Mouse (Mus musculus) ES-Bruce4 (cell line): ENCODE results near the gene Mllt1. TPM values are rescaled to one million over a fixed set of nuclear protein-coding genes. Genes with fewer than 3 reads are reported as not detected.

Experiments used
- H3K27ac ChIP-seq: 2 replicates; pipeline ENCODE4 v1.5.1; 2012; ENCODE audit warnings: low read length, inconsistent platforms; ENCODE audit not compliant: insufficient read depth
- H3K27me3 ChIP-seq: 2 replicates; pipeline ENCODE4 v1.6.1; 2012; ENCODE audit warnings: mild to moderate bottlenecking, low read length, inconsistent platforms; ENCODE audit not compliant: control insufficient read depth, poor library complexity, insufficient read depth, severe bottlenecking
- H3K36me3 ChIP-seq: 2 replicates; pipeline ENCODE4 v1.6.1; 2012; ENCODE audit warnings: inconsistent platforms, mild to moderate bottlenecking, low read length, moderate library complexity; ENCODE audit not compliant: control insufficient read depth, poor library complexity, insufficient read depth, severe bottlenecking
- H3K4me1 ChIP-seq: one replicate; pipeline ENCODE4 v1.8.1; 2011; ENCODE audit warnings: low read length; ENCODE audit not compliant: control insufficient read depth, insufficient read depth
- H3K4me3 ChIP-seq: 2 replicates; pipeline ENCODE4 v1.5.1; 2011; ENCODE audit warnings: low read depth, mild to moderate bottlenecking, low read length
- H3K9ac ChIP-seq: 2 replicates; pipeline ENCODE4 v1.6.1; 2012; ENCODE audit warnings: low read depth, mild to moderate bottlenecking, inconsistent platforms; ENCODE audit not compliant: poor library complexity, severe bottlenecking
- H3K9me3 ChIP-seq: replicated peaks from 2 replicates; pipeline ENCODE4 v1.6.1; 2012; ENCODE audit warnings: mild to moderate bottlenecking, low read length, inconsistent platforms; ENCODE audit not compliant: control insufficient read depth, poor library complexity, insufficient read depth, severe bottlenecking
- CTCF ChIP-seq: IDR thresholded peaks from one replicate; pipeline ENCODE4 v1.8.1; 2011; ENCODE audit warnings: low read depth, low read length
- EP300 ChIP-seq: IDR thresholded peaks from 2 replicates; pipeline ENCODE4 v1.6.1; 2011; ENCODE audit warnings: low read depth, low read length; ENCODE audit not compliant: insufficient read depth
- POLR2A ChIP-seq: IDR thresholded peaks from one replicate; pipeline ENCODE4 v1.8.1; 2011; ENCODE audit warnings: low read length; ENCODE audit not compliant: insufficient read depth
- polyA plus RNA-seq: library from polyadenylated mRNA; stranded (reverse); fragments of >200 nt; gene quantifications from 2 replicates; pipeline ENCODE4 v1.2.4, GENCODE M21; 2011; ENCODE audit warnings: low read depth; ENCODE audit not compliant: missing spikeins, insufficient read depth, insufficient read length

The Mllt1 gene
- polyA plus RNA-seq, 1 experiment, result 20.7 TPM

DNA sequence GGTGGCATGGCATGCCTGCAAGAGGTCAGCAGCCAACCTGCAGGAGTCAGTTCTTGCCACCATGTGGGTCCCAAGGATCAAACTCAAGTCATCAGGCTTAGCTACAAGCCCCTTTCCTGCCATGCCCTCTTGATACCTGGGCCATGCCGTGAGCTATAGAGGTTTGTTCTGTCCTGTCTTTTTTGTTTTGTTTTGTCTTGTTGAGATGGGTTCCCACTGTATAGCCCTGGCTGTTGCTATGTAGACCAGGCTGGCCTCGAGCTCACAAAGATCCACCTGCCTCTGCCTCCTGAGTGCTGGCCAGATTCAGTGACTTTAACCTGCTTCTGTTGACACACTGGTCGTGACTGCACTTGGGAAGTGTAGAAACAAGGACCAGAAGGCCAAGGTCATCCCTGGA, 40.2 kb upstream of the Mllt1 start:
- no peak for TF ChIP-seq CTCF
- no peak for TF ChIP-seq EP300
- TF ChIP-seq POLR2A, result no peak
- H3K9me3 ChIP-seq, result no peaks in the 10 kb centered on the region
- no peak overlapping the region for H3K27ac ChIP-seq

DNA sequence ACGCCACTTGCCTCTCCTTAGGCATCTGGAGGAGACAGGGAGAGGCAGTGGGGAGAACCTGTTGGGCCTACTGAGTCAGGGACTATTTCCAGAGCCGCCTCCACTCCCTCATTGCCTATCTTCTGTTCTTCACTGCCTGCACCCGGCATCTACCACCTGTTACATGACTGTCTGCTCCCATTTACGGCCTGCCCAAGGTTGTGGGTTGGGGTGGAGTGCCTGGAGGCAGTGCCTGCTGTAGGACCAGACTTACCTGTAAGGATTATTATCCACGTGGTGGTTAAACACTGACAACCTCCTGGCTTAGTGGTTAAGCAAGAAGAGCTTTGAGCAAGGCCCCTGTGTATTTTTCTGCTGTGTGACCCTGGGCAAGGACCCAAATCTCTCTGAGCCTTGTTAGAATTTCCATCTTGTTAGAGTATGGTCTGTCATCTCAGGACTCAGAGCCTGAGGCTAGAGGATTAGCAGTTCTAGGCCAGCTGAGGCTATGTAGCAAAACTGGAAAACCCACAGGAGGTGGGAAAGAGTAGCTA, 39.6 kb upstream of the Mllt1 start:
- Histone ChIP-seq H3K9ac (no peak overlapping the region), H3K36me3 (no peaks in the 10 kb centered on the region), H3K9me3 (no peaks in the 10 kb centered on the region), H3K4me1 (peaks cover 3% of the 10 kb centered on the region), H3K27ac (no peak overlapping the region; the same call in 1 of the 2 replicates), H3K27me3 (no peaks in the 10 kb centered on the region), H3K4me3 (no peak overlapping the region)
- no peak for TF ChIP-seq EP300
- TF ChIP-seq CTCF, result no peak
- no peak for TF ChIP-seq POLR2A

More for the DNA sequence above, 40.2 kb upstream of the Mllt1 start:
- no peak overlapping the region for H3K9ac ChIP-seq
- H3K4me1 ChIP-seq, result peaks cover 3% of the 10 kb centered on the region
- no peaks in the 10 kb centered on the region for H3K27me3 ChIP-seq
- H3K36me3 ChIP-seq, result no peaks in the 10 kb centered on the region
- H3K4me3 ChIP-seq, result no peak overlapping the region

DNA sequence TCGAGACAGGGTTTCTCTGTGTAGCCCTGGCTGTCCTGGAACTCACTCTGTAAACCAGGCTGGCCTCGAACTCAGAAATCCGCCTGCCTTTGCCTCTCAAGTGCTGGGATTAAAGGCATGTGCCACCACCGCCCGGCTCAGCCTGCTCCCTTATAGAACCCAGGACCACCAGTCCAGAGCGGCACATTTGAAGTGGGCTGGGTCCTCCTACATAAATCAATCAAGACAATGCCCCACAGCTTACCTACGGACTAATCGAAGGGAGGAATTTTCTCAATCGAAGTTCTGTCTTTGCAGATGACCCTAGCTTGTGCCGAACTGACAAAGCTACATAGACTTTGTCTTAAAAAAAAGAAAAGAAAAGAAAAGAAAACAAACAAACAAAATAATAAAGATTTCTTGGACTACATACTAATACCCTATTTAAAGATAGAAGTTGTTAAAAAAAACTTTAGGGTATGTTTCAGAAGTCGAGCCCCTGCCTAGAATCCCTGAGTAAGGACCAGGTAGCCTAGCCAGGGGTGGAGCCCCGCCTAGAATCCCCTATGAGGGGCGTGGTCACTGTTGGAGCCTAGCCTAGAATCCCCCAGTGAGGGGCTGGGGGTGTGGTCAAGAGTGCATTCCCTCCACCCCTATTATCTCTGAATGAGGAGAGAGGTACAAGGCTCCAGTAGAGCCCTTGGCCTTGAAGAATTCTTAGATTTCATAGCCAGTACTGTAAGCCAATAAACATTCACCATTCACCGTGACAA, 38.9 kb upstream of the Mllt1 start:
- no peak overlapping the region for H3K4me3 ChIP-seq
- H3K9me3 ChIP-seq, result no peaks in the 10 kb centered on the region
- no peaks in the 10 kb centered on the region for H3K27me3 ChIP-seq
- no peak overlapping the region; the same call in 1 of the 2 replicates for H3K27ac ChIP-seq
- H3K36me3 ChIP-seq, result no peaks in the 10 kb centered on the region
- no peak overlapping the region for H3K9ac ChIP-seq
- H3K4me1 ChIP-seq, result peaks cover 3% of the 10 kb centered on the region
- TF ChIP-seq EP300 (no peak), POLR2A (no peak), CTCF (no peak)

DNA sequence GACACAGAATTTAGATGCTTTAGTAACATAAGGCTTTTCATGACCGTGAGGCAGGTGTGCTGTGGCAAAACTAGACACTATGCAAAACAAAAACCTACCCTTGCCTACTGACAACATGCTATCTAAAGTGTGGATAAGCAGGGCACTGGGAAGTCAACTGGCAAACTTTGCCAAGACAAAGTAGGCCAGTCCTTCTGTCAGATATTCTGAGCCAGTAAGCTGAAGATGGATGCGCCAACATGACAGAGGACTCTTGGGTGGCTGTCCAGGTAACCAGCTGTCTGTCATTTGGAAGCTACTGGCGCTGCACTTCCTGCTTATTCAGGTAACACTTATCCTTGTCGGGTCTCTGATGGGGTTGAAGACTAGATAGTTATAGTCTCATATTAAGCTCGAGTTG, 34.9 kb upstream of the Mllt1 start:
- H3K27me3 ChIP-seq, result no peaks in the 10 kb centered on the region

DNA sequence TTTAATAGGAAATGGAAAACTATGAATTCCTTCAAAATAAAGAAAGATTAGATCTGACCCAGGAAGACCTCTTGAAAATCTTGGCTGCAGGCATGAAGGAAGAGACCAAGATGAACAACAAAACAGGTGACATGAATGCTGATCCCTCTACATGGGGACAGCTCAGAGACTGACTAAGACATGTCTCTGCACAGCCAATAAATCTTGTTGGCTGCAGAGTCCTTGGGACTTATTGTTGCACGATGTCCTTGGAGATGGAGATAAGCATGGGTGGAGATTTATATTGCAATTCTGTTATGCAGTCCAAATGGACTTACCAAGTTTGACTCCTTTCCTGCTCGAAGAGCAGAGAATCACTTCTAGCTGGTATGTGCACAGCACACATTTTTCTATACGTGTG, 34.1 kb upstream of the Mllt1 start:
- Histone ChIP-seq H3K4me3 (no peak overlapping the region), H3K9me3 (no peaks in the 10 kb centered on the region), H3K27ac (no peak overlapping the region), H3K27me3 (no peaks in the 10 kb centered on the region), H3K4me1 (no peaks in the 10 kb centered on the region), H3K9ac (no peak overlapping the region), H3K36me3 (no peaks in the 10 kb centered on the region)
- TF ChIP-seq POLR2A (no peak), EP300 (no peak), CTCF (no peak)

More for the DNA sequence above, 34.9 kb upstream of the Mllt1 start:
- Histone ChIP-seq H3K4me3 (no peak overlapping the region), H3K4me1 (peaks cover 3% of the 10 kb centered on the region), H3K27ac (no peak overlapping the region), H3K9me3 (no peaks in the 10 kb centered on the region), H3K9ac (no peak overlapping the region), H3K36me3 (no peaks in the 10 kb centered on the region)
- TF ChIP-seq CTCF (no peak), POLR2A (no peak), EP300 (no peak)

- Histone ChIP-seq H3K4me3 (no peak overlapping the region), H3K4me1 (no peaks in the 10 kb centered on the region), H3K27me3 (no peaks in the 10 kb centered on the region), H3K27ac (no peak overlapping the region), H3K9me3 (no peaks in the 10 kb centered on the region), H3K9ac (no peak overlapping the region), H3K36me3 (no peaks in the 10 kb centered on the region)
- TF ChIP-seq CTCF (no peak), EP300 (no peak), POLR2A (no peak)
These were observed 28.4 kb upstream of the Mllt1 start for GRCm38 (mm10) chr17:56963646-56964045.
